Mouse (Mus musculus) MEL (cell line): Measurements from ENCODE around the gene Dnaja3. TPM values are rescaled to one million over a fixed set of nuclear protein-coding genes. Genes with fewer than 3 reads are reported as not detected.

ENCODE experiments used
- DNase-seq: peaks from one replicate; pipeline ENCODE4 v3.0.0; 2011; ENCODE audit warnings: low read depth, low spot score
- H3K27ac ChIP-seq: 2 replicates; pipeline ENCODE4 v1.5.1; 2012; ENCODE audit warnings: low read depth, mild to moderate bottlenecking, control low read depth, low read length, moderate library complexity; ENCODE audit not compliant: control insufficient read depth
- H3K27me3 ChIP-seq, 2 experiments: fragments of 150-350 bp in 1 of 2; sonication (generic) in 1 of 2; 2 replicates each; pipeline ENCODE4 v1.6.1; 2012; ENCODE audit warnings: low read length in 2 of 2, mild to moderate bottlenecking in 2 of 2, improper control_type of control experiment in 1 of 2, moderate library complexity in 1 of 2; ENCODE audit not compliant: insufficient read depth in 2 of 2, control insufficient read depth in 1 of 2
- H3K36me3 ChIP-seq, 2 experiments: 2 replicates each; pipeline ENCODE4 v1.6.1; 2012 to 2014; ENCODE audit warnings: low read length in 2 of 2, improper control_type of control experiment in 1 of 2, inconsistent platforms in 1 of 2, mild to moderate bottlenecking in 1 of 2; ENCODE audit not compliant: insufficient read depth in 2 of 2, control insufficient read depth in 1 of 2
- H3K4me1 ChIP-seq, 2 experiments: fragments of 150-350 bp in 1 of 2; sonication (generic) in 1 of 2; 2 replicates each; pipeline ENCODE4 v1.6.1; 2012; ENCODE audit warnings: low read length in 2 of 2, improper control_type of control experiment in 1 of 2, mild to moderate bottlenecking in 1 of 2; ENCODE audit not compliant: insufficient read depth in 2 of 2, control insufficient read depth in 1 of 2
- H3K4me3 ChIP-seq, 2 experiments: fragments of 150-350 bp in 1 of 2; sonication (generic) in 1 of 2; 2 replicates each; pipeline ENCODE4 v1.5.1; 2012; ENCODE audit warnings: low read depth in 2 of 2, low read length in 2 of 2, mild to moderate bottlenecking in 2 of 2, moderate library complexity in 2 of 2, control low read depth in 1 of 2, improper control_type of control experiment in 1 of 2; ENCODE audit not compliant: control insufficient read depth in 1 of 2, insufficient read depth in 1 of 2
- H3K79me2 ChIP-seq: 2 replicates; pipeline ENCODE4 v1.6.1; 2012; ENCODE audit warnings: mild to moderate bottlenecking, low read length, moderate library complexity; ENCODE audit not compliant: control insufficient read depth, poor library complexity, insufficient read depth
- H3K9ac ChIP-seq: 2 replicates; pipeline ENCODE4 v1.6.1; 2012; ENCODE audit warnings: low read depth, mild to moderate bottlenecking, control low read depth, low read length, moderate library complexity; ENCODE audit not compliant: control insufficient read depth, poor library complexity, severe bottlenecking
- H3K9me3 ChIP-seq: fragments of 150-350 bp; sonication (generic); replicated peaks from 2 replicates; pipeline ENCODE4 v1.6.1; 2012; ENCODE audit warnings: mild to moderate bottlenecking, low read length, improper control_type of control experiment, moderate library complexity; ENCODE audit not compliant: insufficient read depth
- CHD1 ChIP-seq: IDR thresholded peaks from 2 replicates; pipeline ENCODE4 v1.6.1; 2012; ENCODE audit warnings: low read depth, mild to moderate bottlenecking, inconsistent platforms, low read length, improper control_type of control experiment
- CTCF ChIP-seq, 3 experiments: IDR thresholded peaks in 2 of 3; conservative IDR thresholded peaks in 1 of 3; 2 replicates each; pipeline ENCODE4 v1.5.1; 2011 to 2012; ENCODE audit warnings: low read length in 3 of 3, low read depth in 2 of 3, mild to moderate bottlenecking in 2 of 3, improper control_type of control experiment in 1 of 3, inconsistent platforms in 1 of 3, mixed read lengths in 1 of 3, moderate library complexity in 1 of 3; ENCODE audit not compliant: control insufficient read depth in 1 of 3, insufficient read depth in 1 of 3, poor library complexity in 1 of 3, severe bottlenecking in 1 of 3
- E2F4 ChIP-seq: IDR thresholded peaks from 2 replicates; pipeline ENCODE4 v1.6.1; 2011; ENCODE audit warnings: low read depth, low read length, improper control_type of control experiment, borderline replicate concordance
- ELF1 ChIP-seq: IDR thresholded peaks from 2 replicates; pipeline ENCODE4 v1.6.1; 2014; ENCODE audit warnings: low read depth, mild to moderate bottlenecking, inconsistent platforms, low read length, improper control_type of control experiment, moderate library complexity
- ETS1 ChIP-seq: IDR thresholded peaks from 2 replicates; pipeline ENCODE4 v1.6.1; 2012; ENCODE audit warnings: low read depth, mild to moderate bottlenecking, inconsistent platforms, low read length, improper control_type of control experiment, moderate library complexity
- HCFC1 ChIP-seq: IDR thresholded peaks from 2 replicates; pipeline ENCODE4 v1.6.1; 2012; ENCODE audit warnings: low read depth, mild to moderate bottlenecking, inconsistent platforms, low read length, improper control_type of control experiment, moderate library complexity
- KAT2A ChIP-seq: conservative IDR thresholded peaks from 2 replicates; pipeline ENCODE4 v1.6.1; 2012; ENCODE audit warnings: low read depth, low read length, improper control_type of control experiment, inconsistent platforms
- MAFK ChIP-seq: IDR thresholded peaks from 2 replicates; pipeline ENCODE4 v1.6.1; 2011; ENCODE audit warnings: low read depth, mild to moderate bottlenecking, low read length, improper control_type of control experiment, borderline replicate concordance
- MAX ChIP-seq: IDR thresholded peaks from 2 replicates; pipeline ENCODE4 v1.6.1; 2011; ENCODE audit warnings: low read length, improper control_type of control experiment
- MEF2A ChIP-seq: IDR thresholded peaks from 2 replicates; pipeline ENCODE4 v1.6.1; 2014; ENCODE audit warnings: low read depth, mild to moderate bottlenecking, inconsistent platforms, low read length, improper control_type of control experiment; ENCODE audit not compliant: poor library complexity, insufficient replicate concordance, severe bottlenecking; ENCODE audit errors: extremely low read depth
- MXI1 ChIP-seq: IDR thresholded peaks from 2 replicates; pipeline ENCODE4 v1.6.1; 2011; ENCODE audit warnings: mild to moderate bottlenecking, low read depth, low read length, improper control_type of control experiment
- NELFE ChIP-seq: IDR thresholded peaks from 2 replicates; pipeline ENCODE4 v1.6.1; 2011; ENCODE audit warnings: low read depth, low read length, improper control_type of control experiment
- NRF1 ChIP-seq: IDR thresholded peaks from 2 replicates; pipeline ENCODE4 v1.6.1; 2014; ENCODE audit warnings: low read depth, mild to moderate bottlenecking, inconsistent platforms, low read length, improper control_type of control experiment, moderate library complexity; ENCODE audit not compliant: poor library complexity, insufficient read depth, severe bottlenecking
- POLR2A ChIP-seq, 2 experiments: IDR thresholded peaks; 2 replicates each; pipeline ENCODE4 v1.6.1; 2011 to 2012; ENCODE audit warnings: low read length in 2 of 2, mild to moderate bottlenecking in 2 of 2, control low read depth in 1 of 2, improper control_type of control experiment in 1 of 2, low read depth in 1 of 2, moderate library complexity in 1 of 2; ENCODE audit not compliant: control insufficient read depth in 1 of 2, insufficient read depth in 1 of 2, poor library complexity in 1 of 2
- POLR2AphosphoS2 ChIP-seq: IDR thresholded peaks from 2 replicates; pipeline ENCODE4 v1.6.1; 2011; ENCODE audit warnings: low read length, improper control_type of control experiment
- RAD21 ChIP-seq: IDR thresholded peaks from 2 replicates; pipeline ENCODE4 v1.6.1; 2011; ENCODE audit warnings: mild to moderate bottlenecking, low read depth, low read length, improper control_type of control experiment
- RCOR1 ChIP-seq: IDR thresholded peaks from 2 replicates; pipeline ENCODE4 v1.6.1; 2012; ENCODE audit warnings: low read depth, mild to moderate bottlenecking, inconsistent platforms, low read length, improper control_type of control experiment
- SIN3A ChIP-seq: IDR thresholded peaks from 2 replicates; pipeline ENCODE4 v1.6.1; 2012; ENCODE audit warnings: low read length, improper control_type of control experiment, inconsistent platforms
- TBP ChIP-seq: IDR thresholded peaks from 2 replicates; pipeline ENCODE4 v1.8.0; 2011; ENCODE audit warnings: low read depth, low read length, improper control_type of control experiment
- TCF12 ChIP-seq: IDR thresholded peaks from 2 replicates; pipeline ENCODE4 v1.6.1; 2014; ENCODE audit warnings: low read depth, mild to moderate bottlenecking, inconsistent platforms, low read length, improper control_type of control experiment, moderate library complexity
- UBTF ChIP-seq: IDR thresholded peaks from 2 replicates; pipeline ENCODE4 v1.6.1; 2012; ENCODE audit warnings: low read depth, mild to moderate bottlenecking, inconsistent platforms, low read length, improper control_type of control experiment, moderate library complexity, borderline replicate concordance; ENCODE audit not compliant: insufficient read depth
- USF1 ChIP-seq: IDR thresholded peaks from 2 replicates; pipeline ENCODE4 v1.6.1; 2014; ENCODE audit warnings: low read depth, mild to moderate bottlenecking, inconsistent platforms, low read length, improper control_type of control experiment, moderate library complexity
- USF2 ChIP-seq, 2 experiments: IDR thresholded peaks; 2 replicates each; pipeline ENCODE4 v1.6.1; 2011 to 2012; ENCODE audit warnings: improper control_type of control experiment in 2 of 2, low read length in 2 of 2, borderline replicate concordance in 1 of 2, inconsistent platforms in 1 of 2, low read depth in 1 of 2, mild to moderate bottlenecking in 1 of 2; ENCODE audit not compliant: insufficient read depth in 1 of 2
- ZC3H11A ChIP-seq: IDR thresholded peaks from 2 replicates; pipeline ENCODE4 v1.6.1; 2012; ENCODE audit warnings: low read depth, mild to moderate bottlenecking, inconsistent platforms, low read length, improper control_type of control experiment
- ZKSCAN1 ChIP-seq: IDR thresholded peaks from 2 replicates; pipeline ENCODE4 v1.6.1; 2012; ENCODE audit warnings: low read depth, mild to moderate bottlenecking, inconsistent platforms, low read length, improper control_type of control experiment, moderate library complexity
- ZMIZ1 ChIP-seq: IDR thresholded peaks from 2 replicates; pipeline ENCODE4 v1.6.1; 2012; ENCODE audit warnings: low read depth, mild to moderate bottlenecking, inconsistent platforms, low read length, improper control_type of control experiment, moderate library complexity
- ZNF384 ChIP-seq: IDR thresholded peaks from 2 replicates; pipeline ENCODE4 v1.6.1; 2012; ENCODE audit warnings: low read depth, mild to moderate bottlenecking, inconsistent platforms, low read length, improper control_type of control experiment
- polyA plus RNA-seq, 2 experiments: library from polyadenylated mRNA; stranded (reverse) in 1 of 2; unstranded in 1 of 2; fragments of >175 nt in 1 of 2; fragments of >200 nt in 1 of 2; gene quantifications; 2 replicates each; pipeline versions ENCODE4 v1.2.1 to v1.2.4; 2012; ENCODE audit warnings: low replicate concordance in 2 of 2, low read depth in 1 of 2; ENCODE audit not compliant: insufficient read length in 2 of 2, insufficient read depth in 1 of 2, missing spikeins in 1 of 2
- total RNA-seq: library from RNA; depleted of rRNA; stranded (reverse); fragments of 300-350 nt; gene quantifications from 2 replicates; pipeline ENCODE4 v1.2.3, GENCODE M21; 2012

The Dnaja3 gene
- total and polyA plus RNA-seq, 3 experiments: 91.8 to 94.3 TPM; not detected in 1

DNA sequence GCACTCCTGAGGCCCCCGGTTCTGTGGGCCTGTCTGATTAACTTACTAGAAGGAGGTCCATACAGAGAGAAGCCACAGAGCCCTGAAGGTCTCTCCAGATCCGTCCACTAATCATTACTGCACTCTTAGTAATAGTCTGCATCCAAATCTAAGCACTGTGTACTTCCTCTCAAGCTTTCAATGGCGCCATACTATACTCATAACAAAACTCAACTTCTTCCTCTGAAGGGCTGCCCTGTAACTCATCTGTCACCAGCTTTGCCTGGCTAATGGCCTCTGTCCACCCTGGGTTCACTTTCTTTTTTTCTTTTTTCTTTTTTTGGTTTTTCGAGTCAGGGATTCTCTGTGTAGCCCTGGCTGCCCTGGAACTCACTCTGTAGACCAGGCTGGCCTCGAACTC, 38.3 kb downstream of the Dnaja3 start:
- Histone ChIP-seq H3K27ac (peak overlapping the region; percentile 13), H3K36me3 (peaks cover 6 to 47% of the 10 kb centered on the region in 2 experiments), H3K4me1 (peaks cover 10 to 33% of the 10 kb centered on the region in 2 experiments), H3K4me3 (peak overlapping the region; percentile 88 to 94; a peak in 3 of 4 replicates), H3K27me3 (no peaks in the 10 kb centered on the region), H3K79me2 (peaks cover 17% of the 10 kb centered on the region), H3K9ac (peak overlapping the region; percentile 81), H3K9me3 (no peaks in the 10 kb centered on the region)
- TF ChIP-seq ZC3H11A (no peak), POLR2A (IDR thresholded peaks at IDR 0.05; ENCODE audit: control insufficient read depth in 1 of 2, insufficient read depth in 1 of 2, low read depth in 1 of 2, low read length in 2 of 2, poor library complexity in 1 of 2) (no peak)
- peak; percentile 32 for DNase-seq

DNA sequence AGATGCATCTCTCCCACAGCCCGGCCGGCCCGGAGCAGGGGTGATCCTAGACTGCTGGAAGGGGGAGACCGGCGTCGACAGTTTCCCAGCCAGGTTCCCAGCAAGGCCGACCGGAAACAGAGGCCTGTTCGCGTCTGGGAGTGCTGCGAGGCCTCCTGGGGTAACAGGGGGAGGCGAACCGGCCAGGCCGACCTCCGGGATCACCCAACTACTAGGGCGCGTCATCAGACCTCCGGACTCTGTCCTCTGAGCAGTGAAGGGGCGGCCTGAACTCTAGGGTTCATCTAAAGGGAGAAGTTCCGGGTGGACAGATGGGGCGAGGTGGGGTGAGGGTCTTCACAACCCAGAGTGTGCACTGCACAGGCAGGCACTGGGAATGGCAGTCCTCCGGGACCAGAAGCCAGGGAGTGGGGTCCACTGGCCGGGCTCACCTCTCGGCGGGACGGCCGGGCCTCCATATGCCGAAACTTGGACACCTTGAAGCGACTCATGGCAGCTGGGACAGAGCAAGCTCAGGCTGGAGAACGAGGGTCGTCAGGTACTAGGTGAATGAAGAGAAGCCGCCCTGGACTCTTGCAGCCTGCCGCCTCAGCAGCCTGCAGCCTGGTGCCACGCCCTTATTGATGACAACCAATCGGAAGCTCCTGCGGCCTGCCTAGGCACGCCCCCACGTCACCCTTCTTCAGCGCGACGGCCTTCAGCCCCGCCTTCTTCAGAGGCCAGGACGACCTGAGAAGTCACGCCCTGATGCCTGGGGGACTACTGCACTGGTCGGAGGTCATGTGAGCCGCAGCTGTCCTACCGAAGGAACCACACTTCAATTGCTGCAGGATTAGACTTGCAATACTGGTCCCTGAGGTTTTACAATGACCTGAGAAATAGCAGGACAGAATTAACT, 39.6 kb downstream of the Dnaja3 start, which contains the start of gene Coro7:
Coro7 (minus strand) TSS at position 657 of the 898 bp plus-strand sequence.
- H3K27ac ChIP-seq: peak within 1 kb of the TSS; percentile 38
- peak within 1 kb of the TSS; percentile 81 for H3K9ac ChIP-seq
- H3K9me3 ChIP-seq: no peaks in the 10 kb centered on the region
- H3K4me3 ChIP-seq: peak within 1 kb of the TSS; percentile 88 to 94
- DNase-seq: peak; percentile 98
- H3K36me3 ChIP-seq: peaks cover 5 to 39% of the 10 kb centered on the region in 2 experiments
- H3K27me3 ChIP-seq: no peaks in the 10 kb centered on the region
- peaks cover 21% of the 10 kb centered on the region for H3K79me2 ChIP-seq
- H3K4me1 ChIP-seq: peaks cover 8 to 23% of the 10 kb centered on the region in 2 experiments
- TF ChIP-seq POLR2AphosphoS2: peak; percentile 74; the same call in 1 of the 2 replicates
- 0 out of 2 replicates have a peak, but pooled peaks have one; percentile 37 for TF ChIP-seq CHD1
- no peak for TF ChIP-seq ZKSCAN1
- TF ChIP-seq MAX: no peak
- TF ChIP-seq TCF12: no peak
- 0 out of 2 replicates have a peak, but pooled peaks have one; percentile 9 for TF ChIP-seq RCOR1
- no peak for TF ChIP-seq ETS1
- TF ChIP-seq MXI1: peak; percentile 48; the same call in 1 of the 2 replicates
- no peak for TF ChIP-seq UBTF
- TF ChIP-seq ELF1: no peak
- TF ChIP-seq HCFC1: peak; percentile 37; the same call in 1 of the 2 replicates
- TF ChIP-seq USF1: peak; percentile 85
- no peak for TF ChIP-seq ZC3H11A
- TF ChIP-seq POLR2A (IDR thresholded peaks at IDR 0.05; ENCODE audit: control insufficient read depth in 1 of 2, insufficient read depth in 1 of 2, low read depth in 1 of 2, low read length in 2 of 2, poor library complexity in 1 of 2): peak; percentile 46 to 88; a peak in 2 of 4 replicates
- no peak for TF ChIP-seq MAFK
- TF ChIP-seq KAT2A: no peak
- TF ChIP-seq MEF2A: no peak
- no peak for TF ChIP-seq CTCF (IDR thresholded peaks at IDR 0.05 in 2 of 3, conservative IDR thresholded peaks at IDR 0.05 in 1 of 3; ENCODE audit: control insufficient read depth in 1 of 3, insufficient read depth in 1 of 3, low read depth in 2 of 3, low read length in 3 of 3, poor library complexity in 1 of 3, severe bottlenecking in 1 of 3)
- TF ChIP-seq NELFE: peak; percentile 84
- TF ChIP-seq SIN3A: no peak; the same call in 1 of the 2 replicates
- TF ChIP-seq TBP: peak; percentile 82
- 0 out of 2 replicates have a peak, but pooled peaks have one; percentile 22 for TF ChIP-seq NRF1
- TF ChIP-seq ZNF384: no peak
- peak in 1 of 2 experiments; percentile 14; a peak in 1 of 4 replicates for TF ChIP-seq USF2 (IDR thresholded peaks at IDR 0.05; ENCODE audit: borderline replicate concordance in 1 of 2, insufficient read depth in 1 of 2, low read depth in 1 of 2, low read length in 2 of 2)
- TF ChIP-seq ZMIZ1: 0 out of 2 replicates have a peak, but pooled peaks have one; percentile 59
- no peak for TF ChIP-seq E2F4
- no peak for TF ChIP-seq RAD21
